Mouse (Mus musculus): Measurements from ENCODE around the gene Ppp1r21. TPM values are rescaled to one million over a fixed set of nuclear protein-coding genes. Genes with fewer than 3 reads are reported as not detected.

Ppp1r21 gene
- polyA plus RNA-seq (2012; rRNA removed) = 27.1 and 29.7 TPM in 2 replicates

- peak; percentile 91 for DNase-seq (ENCODE audit: low spot score)
These were observed at the start of gene Ppp1r21 for GRCm38 (mm10) chr17:88529519-88530235. Gene Ppp1r21, plus strand, starts transcription at chr17:88530118.

GRCm38 (mm10) chr17:88480369-88480768, 49.5 kb upstream of the Ppp1r21 start:
- no peak for DNase-seq (ENCODE audit: low spot score)

- DNase-seq (ENCODE audit: low spot score) = no peak
These were observed 48.9 kb upstream of the Ppp1r21 start for GRCm38 (mm10) chr17:88481062-88481461.

- DNase-seq (ENCODE audit: low spot score) = no peak
These were observed 48.3 kb upstream of the Ppp1r21 start for GRCm38 (mm10) chr17:88481587-88481986.

GRCm38 (mm10) chr17:88484539-88484938, 45.4 kb upstream of the Ppp1r21 start:
- no peak for DNase-seq (ENCODE audit: low spot score)

GRCm38 (mm10) chr17:88484951-88485350, 45.0 kb upstream of the Ppp1r21 start:
- DNase-seq (ENCODE audit: low spot score) = no peak

- no peak for DNase-seq (ENCODE audit: low spot score)
These were observed 39.4 kb upstream of the Ppp1r21 start for GRCm38 (mm10) chr17:88490546-88490945.

- DNase-seq (ENCODE audit: low spot score) = no peak
These were observed 38.4 kb upstream of the Ppp1r21 start for GRCm38 (mm10) chr17:88491366-88492106.

GRCm38 (mm10) chr17:88492107-88492460, 37.8 kb upstream of the Ppp1r21 start:
- no peak for DNase-seq (ENCODE audit: low spot score)

- DNase-seq (ENCODE audit: low spot score) = no peak
These were observed 36.4 kb upstream of the Ppp1r21 start for GRCm38 (mm10) chr17:88493551-88493950.

- DNase-seq (ENCODE audit: low spot score) = no peak
These were observed 35.7 kb upstream of the Ppp1r21 start for GRCm38 (mm10) chr17:88494121-88494771.

- DNase-seq (ENCODE audit: low spot score) = no peak
These were observed 35.2 kb upstream of the Ppp1r21 start for GRCm38 (mm10) chr17:88494772-88495132.

GRCm38 (mm10) chr17:88498090-88498682, 31.7 kb upstream of the Ppp1r21 start:
- no peak for DNase-seq (ENCODE audit: low spot score)

GRCm38 (mm10) chr17:88504056-88504455, 25.9 kb upstream of the Ppp1r21 start:
- DNase-seq (ENCODE audit: low spot score) = no peak

GRCm38 (mm10) chr17:88505275-88505723, 24.6 kb upstream of the Ppp1r21 start:
- no peak for DNase-seq (ENCODE audit: low spot score)

GRCm38 (mm10) chr17:88505941-88506340, 24.0 kb upstream of the Ppp1r21 start:
- DNase-seq (ENCODE audit: low spot score) = no peak

- DNase-seq (ENCODE audit: low spot score) = no peak
These were observed 22.5 kb upstream of the Ppp1r21 start for GRCm38 (mm10) chr17:88507376-88507775.

GRCm38 (mm10) chr17:88508846-88509508, 20.9 kb upstream of the Ppp1r21 start:
- DNase-seq (ENCODE audit: low spot score) = peak; percentile 58

- DNase-seq (ENCODE audit: low spot score) = no peak
These were observed 19.9 kb upstream of the Ppp1r21 start for GRCm38 (mm10) chr17:88509999-88510398.

- DNase-seq (ENCODE audit: low spot score) = peak; percentile 81
These were observed 18.8 kb upstream of the Ppp1r21 start for GRCm38 (mm10) chr17:88511095-88511551.

GRCm38 (mm10) chr17:88516477-88516876, 13.4 kb upstream of the Ppp1r21 start:
- DNase-seq (ENCODE audit: low spot score) = no peak

- no peak for DNase-seq (ENCODE audit: low spot score)
These were observed 2.1 kb upstream of the Ppp1r21 start for GRCm38 (mm10) chr17:88527781-88528180.

All from urinary bladder, adult 2 months (tissue).